Mouse (Mus musculus): ENCODE results near the gene Anks1b.

Anks1b gene

DNA sequence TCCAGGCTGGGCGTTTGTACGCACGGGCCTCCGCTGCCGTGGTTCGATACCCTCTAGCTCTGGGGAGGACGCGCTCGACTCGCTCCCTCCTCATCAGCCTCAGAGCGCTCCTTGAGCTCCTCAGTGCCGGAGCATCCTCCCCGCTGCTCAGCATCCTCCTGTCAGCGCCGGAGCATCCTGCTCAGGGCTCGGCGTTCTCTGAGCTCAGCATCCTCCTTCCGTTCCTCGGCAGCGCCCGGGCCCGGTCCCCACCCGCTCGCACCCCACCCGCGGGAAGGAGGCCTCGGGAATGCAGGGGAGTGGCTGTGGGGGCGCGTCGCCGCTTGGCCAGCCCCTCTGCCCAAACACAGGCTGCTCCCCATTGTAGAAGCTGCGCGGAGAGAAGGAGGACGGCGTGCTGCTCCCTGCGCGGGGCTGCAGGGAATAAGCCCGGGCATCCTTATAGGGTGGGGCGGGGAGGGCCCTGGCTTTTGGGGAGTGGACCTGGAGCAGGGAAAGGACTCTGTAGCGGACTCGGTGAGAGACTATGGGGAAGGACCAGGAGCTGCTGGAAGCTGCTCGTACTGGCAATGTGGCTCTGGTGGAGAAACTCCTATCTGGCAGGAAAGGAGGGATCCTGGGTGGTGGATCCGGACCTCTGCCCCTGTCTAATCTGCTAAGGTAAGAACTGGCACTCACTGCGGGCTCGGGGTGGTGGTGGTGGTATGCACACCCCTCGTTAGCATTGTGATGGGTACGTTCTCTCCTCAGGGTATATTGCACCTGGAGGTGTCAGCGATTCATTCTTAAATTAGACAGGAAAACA is at the start of gene Anks1b:
Gene Anks1b (plus strand): TSS at position 364 of the 805 bp plus-strand sequence.
- in situ Hi-C loops (cut with MboI, MseI): no loop called here

DNA sequence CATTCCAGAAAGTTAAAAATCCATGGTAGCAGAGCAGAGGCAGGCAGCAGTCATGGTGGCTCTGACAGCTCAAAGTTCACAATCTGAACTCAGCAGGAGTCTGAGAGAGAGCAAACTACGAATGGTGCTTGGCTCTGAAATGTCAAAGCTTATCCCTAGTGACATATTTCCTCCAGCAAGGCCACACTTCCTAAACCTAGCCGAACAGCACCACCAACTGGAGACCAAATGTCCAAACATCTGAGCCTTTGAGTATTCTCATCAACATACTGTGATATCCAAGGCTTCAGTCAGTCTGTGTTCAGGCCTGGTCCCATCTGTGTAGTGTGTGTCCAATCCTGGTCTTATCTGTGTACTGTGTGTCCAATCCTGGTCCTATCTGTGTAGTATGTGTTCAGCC is 49.4 kb upstream of the Anks1b start:
- in situ Hi-C loops (cut with MboI, MseI): no loop called here

DNA sequence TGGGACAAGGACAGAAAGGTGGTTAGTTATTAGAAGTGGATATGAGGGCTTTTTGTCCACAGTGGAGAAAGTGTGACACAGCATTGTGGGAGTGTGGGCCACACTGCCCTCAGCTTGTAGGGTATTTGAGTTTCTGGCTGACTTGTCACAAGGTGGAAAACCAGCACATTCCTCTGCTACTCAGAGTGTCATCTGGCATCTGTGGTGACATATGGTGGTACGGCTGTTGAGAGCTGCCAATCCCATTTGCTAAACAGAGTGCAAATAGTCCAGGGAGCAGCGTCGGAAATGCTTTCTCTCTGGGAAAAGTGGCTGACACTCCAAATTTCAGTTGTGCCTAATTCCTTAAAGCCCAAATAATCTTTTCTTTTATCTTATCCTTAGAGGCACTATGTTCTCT is 46.4 kb upstream of the Anks1b start:
- in situ Hi-C loops (cut with MboI, MseI): no loop called here

DNA sequence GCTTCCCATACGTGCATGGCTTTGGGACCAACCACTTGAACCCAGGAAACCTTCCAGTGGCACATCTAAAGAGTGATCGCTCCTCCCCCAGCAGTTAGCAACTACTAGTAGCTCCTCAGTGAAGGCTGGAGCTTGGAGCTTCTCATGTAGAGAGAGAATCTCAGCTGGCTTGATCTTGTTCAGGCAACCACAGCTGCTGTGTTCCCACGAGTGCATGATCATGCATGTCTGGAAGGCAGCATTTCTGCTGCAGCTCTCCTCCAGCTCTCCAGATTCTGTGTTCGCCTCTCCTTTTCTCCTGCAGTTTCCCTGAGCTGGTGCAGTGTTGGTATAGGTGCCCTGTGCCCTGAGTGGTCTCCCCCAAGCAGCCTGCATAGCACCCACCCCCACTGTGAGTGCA is 41.0 kb upstream of the Anks1b start:
- in situ Hi-C loops (cut with MboI, MseI): no loop called here

DNA sequence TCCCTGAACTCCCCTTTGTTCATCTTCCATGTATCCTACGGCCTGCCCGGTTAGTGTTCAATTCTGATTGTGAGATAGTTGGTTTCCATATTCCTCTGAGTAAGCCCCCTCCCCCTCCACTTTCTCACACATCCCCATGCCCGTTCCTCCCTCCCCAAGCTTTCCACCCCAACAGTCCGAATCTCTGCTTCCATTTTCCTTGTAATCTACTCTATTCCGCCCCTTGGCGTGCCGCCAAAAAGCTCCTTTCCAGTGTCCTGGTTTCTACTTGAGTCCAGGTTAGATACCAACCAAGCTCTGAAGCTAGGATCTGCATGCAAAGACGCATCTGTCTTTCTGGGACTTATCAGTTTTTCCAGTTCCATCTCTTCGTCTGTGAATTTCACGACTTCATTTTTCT is 40.1 kb upstream of the Anks1b start:
- in situ Hi-C loops (cut with MboI, MseI): no loop called here

DNA sequence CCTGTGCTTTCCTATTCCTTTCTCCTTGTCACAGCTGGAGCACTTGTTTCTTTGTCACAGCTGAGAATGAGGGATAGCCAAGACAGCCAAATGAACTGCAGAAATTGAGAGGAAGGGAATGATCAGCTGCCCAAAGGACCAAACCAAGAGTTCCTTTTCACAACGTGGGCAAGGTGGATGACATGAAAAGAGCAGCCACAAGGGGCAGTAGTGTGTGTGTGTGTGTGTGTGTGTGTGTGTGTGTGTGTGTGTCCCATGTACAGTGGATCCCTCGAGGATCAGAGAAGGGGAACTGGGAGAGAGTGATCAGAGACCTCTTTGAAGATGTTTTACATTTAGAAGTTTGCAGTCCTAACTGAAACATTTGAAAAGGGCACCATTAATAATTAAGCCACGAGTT is 35.8 kb upstream of the Anks1b start:
- in situ Hi-C loops (cut with MboI, MseI): no loop called here

DNA sequence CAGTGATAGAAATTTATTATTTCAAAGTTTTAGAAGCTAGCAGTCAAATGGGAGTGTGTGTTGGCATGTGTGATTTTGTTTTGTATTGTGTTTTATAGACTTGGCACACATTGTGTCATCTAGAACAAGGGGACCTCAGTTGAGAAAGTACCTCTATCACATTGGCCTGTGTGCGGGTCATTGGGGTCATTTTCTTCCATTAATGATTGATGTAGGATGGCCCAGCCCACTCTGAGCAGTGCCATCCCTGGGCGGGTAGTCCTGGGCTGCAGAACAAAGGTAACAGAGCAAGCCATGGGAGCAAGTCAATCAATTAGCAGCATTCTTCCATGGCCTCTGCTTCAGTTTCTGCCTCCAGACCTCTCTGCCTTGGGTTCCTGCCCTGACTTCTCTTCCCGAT is 34.5 kb upstream of the Anks1b start:
- in situ Hi-C loops (cut with MboI, MseI): no loop called here

DNA sequence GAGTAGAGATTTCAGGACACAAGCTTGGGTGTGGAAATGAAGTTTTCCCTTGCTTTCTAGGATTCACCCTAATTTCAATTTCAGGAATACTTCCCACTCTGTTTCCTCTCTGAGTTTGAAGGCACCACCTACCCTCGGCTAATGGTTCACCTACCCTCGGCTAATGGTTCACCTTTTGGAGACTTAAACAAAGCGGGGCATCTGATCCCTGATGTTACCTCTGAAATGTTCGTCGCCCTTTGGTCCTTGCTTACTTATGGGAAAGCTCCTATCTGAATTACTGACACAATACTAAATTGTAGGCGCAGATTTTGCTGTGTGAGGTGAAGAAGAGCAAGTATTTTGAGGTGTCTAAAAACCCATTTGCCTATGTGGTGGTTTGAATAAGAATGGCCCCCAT is 22.4 kb upstream of the Anks1b start:
- in situ Hi-C loops (cut with MboI, MseI): no loop called here

DNA sequence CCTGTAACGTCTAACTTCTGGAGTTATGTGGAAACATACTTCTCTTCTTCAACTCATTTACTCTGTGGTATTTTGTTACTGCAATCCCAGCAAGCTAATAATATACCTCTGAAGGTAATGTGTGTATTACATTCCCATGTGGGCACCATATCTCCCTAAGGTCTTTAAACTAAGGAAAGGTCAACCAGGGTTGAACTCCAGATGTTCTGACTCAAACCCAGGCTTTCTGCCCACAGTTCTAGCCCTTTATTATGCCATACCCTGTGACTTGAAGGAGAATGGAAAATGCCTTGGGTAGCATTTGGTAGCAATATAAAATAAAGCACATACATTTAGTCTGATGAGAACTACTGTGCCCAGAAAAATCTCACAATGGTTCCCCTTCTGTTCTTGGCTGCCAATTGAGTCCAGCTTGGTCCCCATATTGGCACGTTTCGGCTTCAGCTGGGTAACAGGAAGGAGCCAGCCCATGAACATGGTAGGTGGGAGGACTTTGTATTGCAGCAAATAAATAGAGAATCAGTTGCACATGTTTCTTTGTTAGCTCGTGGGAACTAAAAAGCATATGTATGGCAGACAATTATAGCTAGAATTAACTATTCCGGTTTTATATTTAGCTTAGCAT is 17.9 kb upstream of the Anks1b start:
- in situ Hi-C loops (cut with MboI, MseI): no loop called here

DNA sequence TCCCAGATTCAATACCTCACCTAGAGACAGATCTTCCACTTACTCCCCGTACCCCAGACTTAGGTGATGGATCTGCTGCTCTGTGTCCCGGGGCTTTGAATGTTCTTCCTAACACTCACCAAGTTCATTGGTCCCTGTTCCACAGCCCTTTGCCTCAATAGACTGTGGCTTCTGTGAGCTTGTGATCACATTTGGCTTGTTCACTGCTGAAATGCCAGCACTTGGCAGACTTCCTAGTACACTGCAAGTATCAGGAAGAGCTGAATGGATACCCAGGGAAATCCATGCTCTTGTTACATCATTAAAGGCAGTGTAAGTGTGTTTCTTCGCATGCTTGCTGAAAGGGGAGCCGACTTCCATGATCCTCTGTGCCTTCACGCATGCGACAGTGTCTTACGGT is 17.0 kb upstream of the Anks1b start:
- in situ Hi-C loops (cut with MboI, MseI): no loop called here

DNA sequence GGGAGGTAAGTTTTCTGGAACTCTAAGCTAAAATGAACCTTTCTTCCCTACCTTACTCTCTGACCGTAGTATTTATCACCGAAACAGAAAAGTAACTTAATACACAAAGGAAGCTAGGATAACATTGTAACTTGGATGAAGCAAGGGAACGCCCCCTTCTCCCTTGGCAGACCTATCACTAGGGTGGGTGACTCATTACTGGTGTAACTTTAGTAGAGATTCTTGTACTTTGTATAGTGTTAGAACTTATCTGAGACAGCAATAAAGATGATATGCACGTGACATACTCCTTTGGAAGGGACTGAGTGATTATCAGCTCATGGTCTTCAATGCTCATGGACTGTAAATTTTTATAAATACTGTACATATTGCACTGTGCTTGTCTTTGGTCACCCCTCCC is 5.1 kb upstream of the Anks1b start:
- in situ Hi-C loops (cut with MboI, MseI): no loop called here

DNA sequence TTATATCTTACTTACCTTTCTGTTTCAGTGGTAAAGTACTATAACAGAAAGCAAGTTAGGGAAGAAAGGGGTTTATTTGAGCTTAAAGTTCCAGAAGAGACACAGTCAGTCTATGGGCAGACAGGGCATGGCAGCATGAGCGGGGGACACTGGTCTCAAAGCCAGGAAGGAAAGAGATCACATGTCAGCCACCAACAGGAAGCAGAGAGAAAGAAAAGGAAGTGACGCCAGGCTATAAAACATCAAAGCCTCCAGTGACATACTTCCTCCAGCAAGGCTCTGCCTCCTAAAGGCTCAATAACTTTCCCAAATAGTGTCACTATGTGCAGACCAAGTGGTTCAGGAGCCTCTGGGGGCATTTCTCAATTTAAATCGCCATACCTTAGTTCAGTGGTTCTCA is 4.5 kb upstream of the Anks1b start:
- in situ Hi-C loops (cut with MboI, MseI): no loop called here

DNA sequence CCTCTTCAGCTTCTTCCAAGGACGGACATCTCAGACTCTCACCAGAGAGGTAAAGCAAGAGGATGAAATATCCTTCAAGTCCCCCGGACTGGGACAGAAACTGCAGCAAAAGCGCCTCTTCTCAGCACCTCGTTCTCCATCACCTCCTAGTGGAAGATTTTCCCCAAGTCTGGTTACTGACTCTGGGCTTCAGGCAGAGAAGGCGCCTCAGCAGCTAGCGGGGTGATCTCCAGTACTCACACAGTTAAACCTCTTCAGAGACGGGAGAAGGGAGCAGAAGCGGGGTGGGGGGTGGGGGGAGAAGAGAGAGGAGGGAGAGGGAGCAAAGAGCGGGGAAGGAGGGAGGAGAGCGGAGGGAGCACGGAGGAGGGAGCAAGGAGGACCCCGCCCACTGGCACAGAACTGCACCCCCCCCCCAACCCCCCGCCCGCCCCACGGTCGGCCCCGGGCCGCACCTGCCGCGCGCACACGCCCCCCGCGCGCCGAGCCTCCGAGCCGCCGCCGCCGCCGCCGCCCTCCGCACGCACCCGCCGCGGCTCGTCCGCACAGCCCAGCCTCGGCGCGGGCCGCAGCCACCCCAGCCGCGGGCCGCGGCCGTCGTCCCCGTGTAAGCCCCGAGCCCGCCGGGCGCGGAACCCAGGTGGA is 686 bp upstream of the Anks1b start:
- in situ Hi-C loops (cut with MboI, MseI): no loop called here

DNA sequence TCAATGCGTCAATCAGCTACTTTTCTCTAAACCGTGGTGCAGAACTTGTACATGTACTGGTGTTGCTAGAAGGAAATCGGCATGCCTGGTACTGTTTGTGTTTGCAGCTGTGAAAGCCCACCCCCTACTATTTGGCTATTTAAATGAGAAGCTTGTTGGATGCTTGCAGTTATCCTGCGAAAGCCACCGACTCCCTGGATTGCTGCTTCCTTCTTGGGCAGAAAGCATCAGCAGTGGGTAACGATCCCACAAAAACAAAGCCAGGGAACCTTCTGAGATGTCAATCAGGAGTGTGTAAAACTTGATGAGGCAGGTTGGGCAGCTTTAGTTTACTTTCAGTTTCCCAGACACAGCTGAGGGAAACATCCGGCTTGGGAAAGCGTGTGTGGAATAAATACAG is 727 bp downstream of the Anks1b start:
- in situ Hi-C loops (cut with MboI, MseI): no loop called here

DNA sequence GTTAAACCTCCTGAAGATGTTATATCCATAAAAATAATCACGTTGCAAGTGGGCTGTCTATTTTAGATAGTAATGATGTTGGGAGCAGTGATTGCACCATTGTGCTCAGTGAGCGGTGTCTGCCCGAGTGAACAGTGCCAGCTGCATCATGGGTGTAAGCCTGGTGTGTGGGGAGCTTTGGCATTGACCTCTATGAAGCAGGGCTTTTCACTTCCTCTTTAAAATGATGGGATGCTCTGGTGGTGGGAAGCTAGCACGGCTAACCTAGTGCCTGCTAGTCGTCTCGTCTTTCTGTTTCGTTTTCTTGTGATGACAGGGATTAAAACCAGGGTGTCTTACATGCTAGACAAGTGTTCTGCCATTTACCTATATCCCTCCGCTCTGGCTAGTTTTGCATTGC is 10.3 kb downstream of the Anks1b start:
- in situ Hi-C loops (cut with MboI, MseI): no loop called here

DNA sequence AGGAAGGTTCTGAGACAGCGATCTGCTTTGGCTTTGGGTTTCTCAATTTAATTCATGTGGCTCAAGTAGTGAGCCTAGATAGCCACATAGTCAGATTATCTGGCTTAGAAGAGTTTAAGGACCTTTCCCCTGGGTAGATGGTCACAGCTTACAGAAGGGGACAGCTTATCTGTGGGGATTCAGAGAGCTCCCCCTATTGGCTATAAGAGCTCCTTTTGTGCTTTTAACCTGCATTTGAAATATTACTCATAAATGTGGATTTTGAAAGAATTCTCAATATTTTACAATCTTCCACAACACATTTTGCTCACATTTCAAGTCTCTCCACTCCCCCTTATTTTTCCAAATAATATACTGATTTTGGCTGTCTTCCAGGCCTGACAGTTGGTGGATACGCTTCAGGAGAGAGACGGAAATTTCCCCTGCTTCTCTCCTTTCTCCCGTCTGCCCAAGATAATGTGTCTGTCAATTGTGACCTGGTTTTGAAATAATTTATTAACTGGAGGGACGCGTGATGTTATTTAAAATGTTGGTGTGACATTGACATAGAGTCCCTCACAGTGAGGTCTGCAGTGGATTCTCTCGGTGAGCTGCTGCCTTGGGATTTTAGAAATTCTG is 29.5 kb downstream of the Anks1b start:
- in situ Hi-C loops (cut with MboI, MseI): no loop called here

DNA sequence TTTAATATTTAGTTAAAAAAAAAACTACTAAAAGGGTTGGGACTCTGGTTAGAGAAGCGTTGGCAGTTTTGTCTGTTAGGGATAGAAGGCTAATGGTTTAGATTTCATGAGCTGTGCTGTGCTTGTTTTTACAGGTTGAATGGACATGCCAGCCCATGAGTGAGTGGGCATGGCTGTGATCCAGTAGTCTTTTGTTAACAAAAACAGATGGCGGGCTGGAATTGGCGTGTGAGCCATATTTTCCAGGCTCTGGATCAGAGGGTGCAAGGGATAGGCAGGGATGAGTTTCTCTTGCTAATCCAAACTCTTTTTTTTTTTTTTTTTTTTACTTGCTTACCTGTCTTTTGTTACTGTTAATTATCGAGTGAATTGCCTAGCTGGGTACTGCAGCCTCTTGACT is 38.6 kb downstream of the Anks1b start:
- in situ Hi-C loops (cut with MboI, MseI): no loop called here

DNA sequence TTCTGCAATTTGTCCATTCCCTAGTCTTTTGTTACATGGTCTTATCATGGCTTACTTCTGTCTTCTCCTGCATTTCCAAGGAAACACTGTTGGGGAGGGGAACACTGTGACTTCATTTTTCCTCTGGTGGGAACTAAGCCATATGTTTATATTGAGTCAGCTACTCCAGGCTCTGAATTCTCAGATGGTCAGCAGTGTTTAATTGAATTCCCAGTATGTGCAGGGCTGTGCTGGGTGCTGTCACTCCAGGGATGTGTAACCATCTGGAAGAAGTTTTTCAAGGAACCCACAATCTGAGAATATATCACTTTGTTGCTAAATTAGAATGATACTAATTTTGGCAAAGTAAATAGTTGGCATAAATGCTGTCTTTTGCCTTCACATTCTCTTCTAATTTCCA is 39.9 kb downstream of the Anks1b start:
- in situ Hi-C loops (cut with MboI, MseI): no loop called here

DNA sequence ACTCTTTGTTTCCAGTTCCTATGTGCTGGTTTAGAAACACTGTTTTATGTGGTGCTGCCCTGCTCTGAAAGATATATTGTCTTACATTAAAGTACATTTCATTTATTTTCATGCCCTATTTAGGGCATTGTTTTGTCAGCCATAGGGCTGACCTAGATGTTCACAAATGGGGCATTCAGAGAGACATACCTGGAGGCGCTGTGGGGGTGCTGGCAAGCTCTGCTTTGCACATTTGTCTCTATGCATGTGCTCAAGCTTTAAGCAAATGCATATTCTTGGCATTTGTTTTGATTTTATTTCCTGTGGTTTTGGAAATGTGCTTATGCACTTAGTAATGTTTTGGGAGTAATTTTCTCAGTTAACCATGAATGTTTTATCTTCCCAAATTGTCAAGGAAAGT is 43.8 kb downstream of the Anks1b start:
- in situ Hi-C loops (cut with MboI, MseI): no loop called here

DNA sequence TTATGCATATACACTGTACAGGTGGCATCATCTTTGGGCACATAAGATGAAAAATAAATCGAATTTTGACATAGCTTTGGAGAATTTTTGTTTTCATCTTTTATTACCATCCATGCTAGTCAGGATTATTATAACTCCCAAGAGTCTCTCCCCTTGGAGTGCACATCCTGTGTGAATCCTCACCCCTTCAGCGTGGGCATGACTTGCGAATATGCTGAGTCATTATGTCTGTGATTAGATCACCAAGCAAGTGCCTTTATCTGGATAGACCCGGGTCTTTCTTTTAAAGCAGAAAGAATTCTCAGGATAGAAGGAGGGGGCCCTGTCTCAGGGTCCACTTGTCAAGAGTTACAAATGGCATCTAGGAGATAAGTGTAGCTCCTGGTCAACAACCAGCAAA is 48.7 kb downstream of the Anks1b start:
- in situ Hi-C loops (cut with MboI, MseI): no loop called here

DNA sequence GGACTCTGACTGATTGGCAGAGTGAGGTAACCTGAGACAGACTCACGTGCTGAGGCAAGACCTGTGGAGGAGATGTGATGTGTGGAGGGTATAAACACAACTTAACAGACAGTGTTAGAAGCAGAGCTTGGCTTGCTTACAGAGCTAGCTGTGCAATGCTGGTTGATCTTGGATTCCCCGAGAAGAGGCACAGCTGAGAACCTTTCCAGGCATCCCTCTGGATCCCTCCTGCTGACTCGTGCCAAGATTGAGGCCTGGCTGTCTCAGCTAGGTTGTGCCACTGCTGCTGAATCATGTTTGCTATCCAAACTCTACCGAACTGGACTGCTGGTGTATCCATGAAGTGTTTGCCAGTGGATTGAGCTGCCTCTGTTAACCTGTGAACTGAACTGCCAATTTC is 68.9 kb downstream of the Anks1b start:
- in situ Hi-C loops (cut with MboI, MseI): no loop called here

DNA sequence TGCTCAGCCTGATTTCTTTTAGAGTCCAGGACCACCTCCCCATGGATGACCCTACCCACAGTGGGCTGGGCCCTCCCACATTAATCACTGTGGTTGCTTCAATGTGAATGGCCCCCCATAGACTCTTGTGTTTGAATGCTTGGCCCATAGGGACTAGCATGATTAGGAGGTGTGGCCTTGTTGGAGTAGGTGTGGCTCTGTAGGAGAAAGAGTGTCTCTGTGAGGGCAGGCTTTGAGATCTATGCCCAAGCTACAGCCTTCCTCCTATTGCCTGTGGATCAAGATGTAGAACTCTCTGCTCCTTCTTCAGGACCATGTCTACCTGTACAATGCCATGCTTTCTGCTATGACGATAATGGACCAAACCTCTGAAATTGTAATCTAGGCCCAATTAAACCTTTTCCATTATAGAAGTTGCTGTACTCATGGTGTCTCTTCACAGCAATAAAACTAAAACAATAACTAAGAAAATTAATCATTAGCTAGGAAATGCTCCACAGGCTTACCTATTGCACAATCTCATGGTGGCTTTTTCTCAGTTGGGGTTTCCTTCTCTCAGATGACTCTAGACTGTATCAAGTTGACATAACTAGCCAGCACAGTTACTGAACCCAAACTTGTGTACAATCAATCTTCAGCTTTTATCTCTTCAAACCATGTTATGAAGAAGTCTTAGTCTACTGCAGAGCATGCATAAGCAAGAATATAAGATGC is 73.5 kb downstream of the Anks1b start:
- in situ Hi-C loops (cut with MboI, MseI): no loop called here
